Mouse (Mus musculus): ENCODE data around the gene Taldo1. TPM values are rescaled to one million over a fixed set of nuclear protein-coding genes. Genes with fewer than 3 reads are reported as not detected.
A peak's percentile ranks its signal among the peaks of the same experiment; 100 is the strongest.

Gene Taldo1
- polyA plus RNA-seq, 1 experiment from 2014 or later, result 265 TPM

GRCm38 (mm10) chr7:141432741-141433516 lies 40.9 kb downstream of the Taldo1 start:
- no peak for ATAC-seq
- Histone ChIP-seq H3K27ac (ENCODE audit: low read depth) (no peak overlapping the region), H3K4me1 (ENCODE audit: insufficient read depth) (peaks cover 39% of the 10 kb centered on the region), H3K36me3 (replicated peaks; ENCODE audit: insufficient read depth, low read length) (peaks cover 25% of the 10 kb centered on the region), H3K9me3 (ENCODE audit: low read length) (no peaks in the 10 kb centered on the region), H3K9ac (replicated peaks) (peak overlapping the region; percentile 7; the same call in 1 of the 2 replicates), H3K27me3 (ENCODE audit: insufficient read depth, low read length) (no peaks in the 10 kb centered on the region), H3K4me3 (ENCODE audit: low read depth, low read length) (no peak overlapping the region), H3K4me2 (ENCODE audit: low read depth, low read length) (peak overlapping the region; percentile 93; the same call in 1 of the 2 replicates)
- WGBS (ENCODE audit: insufficient replicate concordance), result 74% methylated on average over 6 of the region's 6 CpGs
- TF ChIP-seq EP300 (IDR thresholded peaks at IDR 0.05; ENCODE audit: low read depth) (no peak), CTCF (IDR thresholded peaks at IDR 0.05; ENCODE audit: low read depth) (no peak)
- DNase-seq, result peak; percentile 18

GRCm38 (mm10) chr7:141433517-141434400 lies 41.8 kb downstream of the Taldo1 start:
- ATAC-seq (no peak), DNase-seq (peak; percentile 22)
- peaks cover 39% of the 10 kb centered on the region for H3K4me1 ChIP-seq (ENCODE audit: insufficient read depth)
- peaks cover 31% of the 10 kb centered on the region for H3K36me3 ChIP-seq (replicated peaks; ENCODE audit: insufficient read depth, low read length)
- H3K4me2 ChIP-seq (ENCODE audit: low read depth, low read length), result peak overlapping the region; percentile 93
- TF ChIP-seq EP300 (IDR thresholded peaks at IDR 0.05; ENCODE audit: low read depth), result no peak
- TF ChIP-seq CTCF (IDR thresholded peaks at IDR 0.05; ENCODE audit: low read depth), result no peak
- peak overlapping the region; percentile 62 for H3K9ac ChIP-seq (replicated peaks)
- no peaks in the 10 kb centered on the region for H3K27me3 ChIP-seq (ENCODE audit: insufficient read depth, low read length)
- no peaks in the 10 kb centered on the region for H3K9me3 ChIP-seq (ENCODE audit: low read length)
- H3K27ac ChIP-seq (ENCODE audit: low read depth), result no peak overlapping the region
- H3K4me3 ChIP-seq (ENCODE audit: low read depth, low read length), result peak overlapping the region; percentile 57
- WGBS (ENCODE audit: insufficient replicate concordance), result 80% methylated on average over 15 of the region's 15 CpGs

- no peak for TF ChIP-seq EP300 (IDR thresholded peaks at IDR 0.05; ENCODE audit: low read depth)
- TF ChIP-seq CTCF (IDR thresholded peaks at IDR 0.05; ENCODE audit: low read depth), result no peak
- Histone ChIP-seq H3K9ac (replicated peaks) (peak overlapping the region; percentile 62), H3K27ac (ENCODE audit: low read depth) (peak overlapping the region; percentile 86), H3K4me2 (ENCODE audit: low read depth, low read length) (peak overlapping the region; percentile 93), H3K27me3 (ENCODE audit: insufficient read depth, low read length) (no peaks in the 10 kb centered on the region), H3K9me3 (ENCODE audit: low read length) (no peaks in the 10 kb centered on the region), H3K4me1 (ENCODE audit: insufficient read depth) (peaks cover 39% of the 10 kb centered on the region), H3K36me3 (replicated peaks; ENCODE audit: insufficient read depth, low read length) (peaks cover 38% of the 10 kb centered on the region), H3K4me3 (ENCODE audit: low read depth, low read length) (peak overlapping the region; percentile 57)
- ATAC-seq, result no peak
- peak; percentile 34 for DNase-seq
- 34% methylated on average over 8 of the region's 8 CpGs for WGBS (ENCODE audit: insufficient replicate concordance)
Measured at GRCm38 (mm10) chr7:141434464-141434863, 42.5 kb downstream of the Taldo1 start.

- TF ChIP-seq CTCF (IDR thresholded peaks at IDR 0.05; ENCODE audit: low read depth), result peak; percentile 6; the same call in 1 of the 2 replicates
- TF ChIP-seq EP300 (IDR thresholded peaks at IDR 0.05; ENCODE audit: low read depth), result no peak
- peak overlapping the region; percentile 93 for H3K4me2 ChIP-seq (ENCODE audit: low read depth, low read length)
- H3K9ac ChIP-seq (replicated peaks), result peak overlapping the region; percentile 62
- WGBS (ENCODE audit: insufficient replicate concordance), result 2% methylated on average over 17 of the region's 17 CpGs
- H3K27me3 ChIP-seq (ENCODE audit: insufficient read depth, low read length), result no peaks in the 10 kb centered on the region
- peaks cover 40% of the 10 kb centered on the region for H3K4me1 ChIP-seq (ENCODE audit: insufficient read depth)
- peak overlapping the region; percentile 86 for H3K27ac ChIP-seq (ENCODE audit: low read depth)
- peak; percentile 88 for DNase-seq
- peaks cover 46% of the 10 kb centered on the region for H3K36me3 ChIP-seq (replicated peaks; ENCODE audit: insufficient read depth, low read length)
- no peaks in the 10 kb centered on the region for H3K9me3 ChIP-seq (ENCODE audit: low read length)
- peak; percentile 56 for ATAC-seq
- H3K4me3 ChIP-seq (ENCODE audit: low read depth, low read length), result peak overlapping the region; percentile 57
Measured at GRCm38 (mm10) chr7:141435129-141435855, 43.3 kb downstream of the Taldo1 start.

- WGBS (ENCODE audit: insufficient replicate concordance), result 67% methylated on average over 9 of the region's 9 CpGs
Measured at GRCm38 (mm10) chr7:141435856-141436522, 44.0 kb downstream of the Taldo1 start.

More at GRCm38 (mm10) chr7:141435856-141436522, 44.0 kb downstream of the Taldo1 start:
- Histone ChIP-seq H3K9ac (replicated peaks) (peak overlapping the region; percentile 62), H3K4me2 (ENCODE audit: low read depth, low read length) (peak overlapping the region; percentile 93), H3K4me1 (ENCODE audit: insufficient read depth) (peaks cover 47% of the 10 kb centered on the region), H3K36me3 (replicated peaks; ENCODE audit: insufficient read depth, low read length) (peaks cover 44% of the 10 kb centered on the region), H3K27me3 (ENCODE audit: insufficient read depth, low read length) (no peaks in the 10 kb centered on the region), H3K9me3 (ENCODE audit: low read length) (no peaks in the 10 kb centered on the region), H3K27ac (ENCODE audit: low read depth) (peak overlapping the region; percentile 86), H3K4me3 (ENCODE audit: low read depth, low read length) (peak overlapping the region; percentile 82; the same call in 1 of the 2 replicates)
- peak; percentile 22 for DNase-seq
- TF ChIP-seq EP300 (IDR thresholded peaks at IDR 0.05; ENCODE audit: low read depth) (no peak), CTCF (IDR thresholded peaks at IDR 0.05; ENCODE audit: low read depth) (no peak)
- no peak for ATAC-seq
